Mouse (Mus musculus) olfactory bulb, adult 2 months (tissue): ENCODE results near the gene Fam160a1. TPM values are rescaled to one million over a fixed set of nuclear protein-coding genes. Genes with fewer than 3 reads are reported as not detected.
A peak's percentile ranks its signal among the peaks of the same experiment; 100 is the strongest.

Experiments
- H3K27ac ChIP-seq: fragments of 200-500 bp; 2 replicates; pipeline ENCODE4 v1.5.1; 2012; ENCODE audit warnings: low read depth, low read length; ENCODE audit not compliant: insufficient read depth
- H3K4me1 ChIP-seq: fragments of 200-500 bp; 2 replicates; pipeline ENCODE4 v1.6.1; 2012; ENCODE audit warnings: low read length; ENCODE audit not compliant: control insufficient read depth, insufficient read depth
- H3K4me3 ChIP-seq: fragments of 200-500 bp; 2 replicates; pipeline ENCODE4 v1.5.1; 2012; ENCODE audit warnings: mild to moderate bottlenecking, low read depth, low read length, moderate library complexity; ENCODE audit not compliant: insufficient read depth
- CTCF ChIP-seq: fragments of 200-500 bp; IDR thresholded peaks from 2 replicates; pipeline ENCODE4 v1.5.1; 2012; ENCODE audit warnings: low read depth, mild to moderate bottlenecking, low read length, moderate library complexity; ENCODE audit not compliant: insufficient read depth
- POLR2A ChIP-seq: fragments of 200-500 bp; IDR thresholded peaks from 2 replicates; pipeline ENCODE4 v1.6.1; 2012; ENCODE audit warnings: mild to moderate bottlenecking, low read depth, low read length, moderate library complexity; ENCODE audit not compliant: insufficient read depth
- WGBS: fragments of 180-500 bp; shearing (Covaris S2); methylation state at CpG from one replicate; pipeline ENCODE4 v1.1.7; 2018; 5-methylcytosine and 5-hydroxymethylcytosine counted together
- polyA plus RNA-seq: library from polyadenylated mRNA; stranded (reverse); fragments of >200 nt; gene quantifications from 2 replicates; pipeline ENCODE4 v1.2.4, GENCODE M21; 2012; ENCODE audit warnings: low replicate concordance; ENCODE audit not compliant: missing spikeins, insufficient read depth, insufficient read length

Gene Fam160a1
- polyA plus RNA-seq, 1 experiment: not detected

DNA sequence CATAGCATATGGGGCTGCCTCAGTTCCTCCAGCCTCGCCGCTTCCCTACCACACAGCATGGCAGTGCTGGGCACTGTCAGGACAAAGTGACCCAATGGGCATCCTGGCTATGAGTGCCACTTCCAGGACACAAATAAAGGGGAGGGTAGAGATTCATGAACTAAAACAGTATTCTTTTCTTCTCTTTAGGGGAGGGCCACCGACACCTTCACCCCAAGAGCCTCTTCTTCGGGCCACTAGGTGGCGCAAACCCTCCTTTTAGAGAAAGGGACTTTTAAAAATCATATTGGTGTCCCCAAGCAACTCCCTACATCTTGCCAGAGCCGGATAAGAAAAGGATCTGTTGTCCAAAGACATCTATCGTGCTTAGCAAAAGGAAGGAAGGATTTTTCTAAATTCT lies 109.7 kb downstream of the Fam160a1 start:
- Histone ChIP-seq H3K27ac (no peak overlapping the region), H3K4me3 (no peak overlapping the region), H3K4me1 (peaks cover 4% of the 10 kb centered on the region; the same call in 1 of the 2 replicates)
- no peak for TF ChIP-seq POLR2A
- peak; percentile 50 for TF ChIP-seq CTCF
- WGBS: 35% methylated on average over 7 of the region's 7 CpGs

DNA sequence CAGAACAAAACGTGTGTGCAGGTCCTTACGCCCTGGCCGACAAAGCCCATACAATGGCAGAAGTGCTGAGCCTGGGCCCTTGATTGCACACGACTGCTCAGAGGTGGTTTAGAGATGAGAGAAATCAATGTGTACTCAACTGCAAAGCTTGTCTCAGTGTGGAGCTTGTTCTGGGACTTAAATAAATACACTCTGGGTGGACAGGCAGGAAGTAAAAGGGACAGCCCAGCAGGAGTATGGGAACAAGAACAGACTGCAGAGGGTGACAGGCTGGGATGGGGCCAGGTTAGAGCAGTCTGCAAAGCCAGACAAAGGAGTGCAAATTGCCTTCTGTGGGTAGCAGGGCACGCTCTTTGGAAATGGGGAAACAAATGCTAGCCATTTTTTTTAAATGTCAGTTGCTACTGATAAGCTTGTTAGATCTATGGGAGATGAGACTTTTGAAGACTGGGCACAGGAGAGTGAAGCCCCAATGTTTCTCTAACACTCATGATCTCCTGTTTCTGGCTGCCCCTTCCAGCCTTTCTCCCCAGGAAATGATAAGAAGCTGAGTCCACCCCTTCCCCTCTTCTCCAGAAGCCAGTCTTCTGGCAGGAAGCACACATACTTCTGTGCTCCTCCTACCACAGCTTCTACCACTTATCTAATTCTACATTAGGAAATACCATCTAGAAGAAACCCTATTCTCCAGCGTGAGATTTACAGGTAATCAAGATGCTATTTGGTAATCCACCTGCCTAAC lies 113.8 kb downstream of the Fam160a1 start:
- WGBS: 71% methylated on average over 6 of the region's 6 CpGs
- Histone ChIP-seq H3K27ac (no peak overlapping the region), H3K4me3 (no peak overlapping the region), H3K4me1 (peaks cover 2% of the 10 kb centered on the region; the same call in 1 of the 2 replicates)
- no peak for TF ChIP-seq CTCF

DNA sequence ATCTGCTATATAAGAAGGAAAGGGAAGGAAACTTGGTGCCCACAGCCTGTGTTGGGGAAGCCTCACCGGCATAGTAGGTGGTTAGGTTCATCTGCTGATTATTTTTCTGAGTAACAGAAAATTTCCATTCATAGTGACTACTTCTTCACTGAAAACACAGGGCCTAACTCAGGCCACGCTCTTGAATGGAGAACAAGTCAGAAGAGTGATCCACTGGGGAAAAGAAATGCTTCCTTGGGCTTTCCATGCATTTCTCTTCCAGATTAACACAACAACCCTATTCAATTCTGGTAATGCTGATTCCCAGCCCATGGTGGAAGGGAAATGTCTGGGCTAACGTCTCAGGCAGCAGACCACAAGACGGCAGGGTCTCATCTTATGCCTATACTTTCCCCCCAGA lies 118.6 kb downstream of the Fam160a1 start:
- Histone ChIP-seq H3K4me1 (peaks cover 2% of the 10 kb centered on the region; the same call in 1 of the 2 replicates), H3K4me3 (no peak overlapping the region), H3K27ac (no peak overlapping the region)
- 91% methylated on average over 4 of the region's 4 CpGs for WGBS
- no peak for TF ChIP-seq CTCF
- no peak for TF ChIP-seq POLR2A

DNA sequence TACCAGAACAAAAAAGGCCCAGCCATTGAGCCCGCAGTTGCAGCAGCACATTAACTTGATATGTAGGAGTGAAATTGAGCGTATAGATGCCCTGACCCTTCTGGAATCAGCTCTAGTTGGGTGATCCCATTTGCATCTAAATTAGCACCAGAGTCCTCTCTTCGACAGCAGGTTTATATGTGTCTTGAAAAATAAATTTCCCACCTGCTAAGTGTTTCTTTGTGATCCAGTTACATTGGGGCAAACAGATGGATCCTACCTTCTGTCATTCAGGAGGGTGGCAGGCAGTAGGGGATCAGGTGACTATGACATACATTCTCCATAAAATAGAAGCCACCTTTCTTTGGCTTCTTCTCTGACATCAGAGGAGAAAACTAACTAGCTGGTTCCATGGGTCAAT lies 122.0 kb downstream of the Fam160a1 start:
- Histone ChIP-seq H3K4me1 (no peaks in the 10 kb centered on the region), H3K27ac (no peak overlapping the region), H3K4me3 (no peak overlapping the region)
- TF ChIP-seq CTCF: no peak
- TF ChIP-seq POLR2A: no peak
- 92% methylated on average over 3 of the region's 3 CpGs for WGBS

DNA sequence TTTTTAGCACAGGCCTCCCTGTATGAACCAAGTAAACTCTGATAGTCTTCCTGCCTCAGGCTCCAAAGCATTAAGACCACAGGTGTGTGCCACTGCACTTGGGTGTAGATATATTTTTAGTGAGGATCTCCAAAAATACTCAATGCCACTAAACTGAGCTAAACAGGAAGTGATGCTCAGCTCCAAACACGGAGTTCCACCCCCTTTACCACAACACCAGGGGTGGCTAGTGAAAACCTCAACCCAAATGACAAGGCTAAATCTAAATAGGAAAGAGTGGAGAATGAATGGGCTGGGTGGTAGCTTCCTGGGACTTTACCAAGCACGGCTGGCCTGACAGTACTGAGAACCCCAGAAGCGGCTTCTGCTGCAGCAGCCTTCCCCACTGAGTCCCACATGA lies 124.1 kb downstream of the Fam160a1 start:
- Histone ChIP-seq H3K4me3 (no peak overlapping the region), H3K27ac (no peak overlapping the region), H3K4me1 (no peaks in the 10 kb centered on the region)
- 55% methylated on average over 3 of the region's 3 CpGs for WGBS
- TF ChIP-seq CTCF (no peak), POLR2A (no peak)

DNA sequence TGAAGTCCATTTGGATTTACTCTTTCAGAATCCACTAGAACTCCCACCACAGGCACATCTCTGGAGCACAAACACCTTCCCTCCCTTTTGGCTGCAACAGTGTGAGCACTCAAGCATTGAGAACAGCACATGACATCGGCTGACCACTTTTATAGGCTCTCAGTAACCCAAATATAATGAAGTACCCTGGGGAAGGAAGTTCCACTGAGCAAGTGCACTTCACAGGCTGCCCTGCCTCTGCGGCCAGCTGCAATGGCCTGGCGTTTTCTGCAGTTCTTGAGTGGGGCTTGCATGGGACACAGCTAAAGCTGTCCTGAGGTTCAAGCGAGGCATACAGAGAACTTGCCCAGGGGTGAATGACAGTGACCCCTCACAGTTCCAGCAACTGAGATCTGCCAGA lies 126.0 kb downstream of the Fam160a1 start:
- 84% methylated on average over 4 of the region's 4 CpGs for WGBS
- Histone ChIP-seq H3K4me1 (no peaks in the 10 kb centered on the region), H3K4me3 (no peak overlapping the region), H3K27ac (no peak overlapping the region)
- TF ChIP-seq CTCF: no peak
- TF ChIP-seq POLR2A: no peak

DNA sequence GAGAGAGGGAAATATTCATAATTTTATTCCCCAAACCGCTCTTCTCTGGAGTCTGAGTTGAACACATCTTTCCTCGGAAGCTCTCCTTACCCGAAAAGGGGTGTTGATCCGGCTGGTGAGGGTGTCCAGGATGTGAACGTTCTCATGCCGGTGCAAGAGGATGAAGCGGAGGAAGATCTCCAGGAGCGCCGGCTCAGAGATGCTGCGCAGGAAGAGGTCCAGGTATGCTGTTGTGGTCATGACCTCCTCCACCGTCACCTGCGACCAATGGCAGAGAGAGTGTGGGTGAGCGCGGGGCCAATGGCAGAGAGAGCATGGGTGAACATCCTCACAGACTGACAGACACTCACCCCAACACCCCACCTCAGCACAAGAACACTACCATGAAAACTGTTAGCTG lies 128.8 kb downstream of the Fam160a1 start:
- H3K4me3 ChIP-seq: no peak overlapping the region
- TF ChIP-seq CTCF (no peak), POLR2A (no peak)
- no peaks in the 10 kb centered on the region for H3K4me1 ChIP-seq
- H3K27ac ChIP-seq: no peak overlapping the region
- WGBS: 95% methylated on average over 14 of the region's 14 CpGs

DNA sequence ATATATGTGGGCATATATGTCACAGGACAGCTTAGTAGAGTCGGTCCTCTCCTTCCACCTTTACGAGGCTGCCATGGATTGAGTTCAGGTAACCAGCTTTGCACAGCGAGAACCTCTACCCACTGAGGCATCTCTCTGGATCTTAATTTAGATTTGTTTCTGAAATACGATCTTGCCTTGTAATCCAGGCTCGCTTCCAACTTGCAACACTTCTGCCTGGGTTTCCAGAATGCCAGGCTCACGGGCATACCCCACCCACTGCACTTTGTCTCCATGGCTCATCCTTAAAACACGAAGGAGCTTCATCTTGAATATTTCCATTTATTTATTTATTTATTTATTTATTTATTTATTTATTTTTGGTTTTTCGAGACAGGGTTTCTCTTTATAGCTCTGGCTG lies 131.8 kb downstream of the Fam160a1 start:
- Histone ChIP-seq H3K4me1 (no peaks in the 10 kb centered on the region), H3K27ac (no peak overlapping the region), H3K4me3 (no peak overlapping the region)
- no peak for TF ChIP-seq POLR2A
- no peak for TF ChIP-seq CTCF
- WGBS: 85% methylated on average over 8 of the region's 8 CpGs

DNA sequence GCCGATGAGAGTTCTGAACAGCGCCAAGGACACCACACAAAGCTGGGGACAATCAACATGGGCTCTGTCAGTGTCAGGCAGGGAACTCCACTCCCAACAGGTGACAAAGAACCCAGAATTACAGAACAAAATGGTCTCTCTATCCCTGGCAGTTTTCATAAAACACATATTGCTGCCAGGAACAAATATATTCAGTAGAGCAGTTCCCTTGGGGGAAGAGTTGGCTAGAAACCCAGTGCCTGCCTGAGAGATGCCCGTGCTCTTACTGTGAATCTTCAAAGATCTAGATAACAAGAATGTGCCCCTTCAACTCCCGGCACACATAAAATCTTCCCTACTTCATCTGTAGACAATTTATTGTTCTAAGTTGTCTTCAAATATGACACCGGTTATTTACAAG lies 133.5 kb downstream of the Fam160a1 start:
- H3K4me3 ChIP-seq: no peak overlapping the region
- H3K27ac ChIP-seq: no peak overlapping the region
- TF ChIP-seq POLR2A (no peak), CTCF (no peak)
- no peaks in the 10 kb centered on the region for H3K4me1 ChIP-seq
- WGBS: 86% methylated on average over 5 of the region's 5 CpGs
